Mouse (Mus musculus) hindbrain, embryonic 13.5 days (tissue): ENCODE data around the gene Klf12. TPM values are rescaled to one million over a fixed set of nuclear protein-coding genes. Genes with fewer than 3 reads are reported as not detected.

ENCODE experiments used
- ATAC-seq: fragments of 200-750 bp; cut with Nextera tagmentation; 2 replicates; pipeline ENCODE4 v1.8.0; 2017; ENCODE audit warnings: moderate TSS enrichment; ENCODE audit not compliant: low FRiP score
- H3K27ac ChIP-seq: fragments of 300-500 bp; sonication (generic); 2 replicates; pipeline ENCODE4 v1.5.1; 2015; ENCODE audit warnings: inconsistent platforms, mild to moderate bottlenecking, moderate library complexity
- H3K27me3 ChIP-seq: fragments of 300-500 bp; sonication (generic); 2 replicates; pipeline ENCODE4 v1.6.1; 2015; ENCODE audit warnings: mild to moderate bottlenecking, inconsistent platforms
- H3K36me3 ChIP-seq: fragments of 300-500 bp; sonication (generic); 2 replicates; pipeline ENCODE4 v1.6.1; 2015; ENCODE audit warnings: mild to moderate bottlenecking, inconsistent platforms
- H3K4me1 ChIP-seq: fragments of 300-500 bp; sonication (generic); replicated peaks from 2 replicates; pipeline ENCODE4 v1.6.1; 2015; ENCODE audit warnings: inconsistent platforms
- H3K4me2 ChIP-seq: fragments of 300-500 bp; sonication (generic); 2 replicates; pipeline ENCODE4 v1.6.1; 2015; ENCODE audit warnings: inconsistent platforms, mild to moderate bottlenecking, moderate library complexity
- H3K4me3 ChIP-seq: fragments of 300-500 bp; sonication (generic); 2 replicates; pipeline ENCODE4 v1.5.1; 2015; ENCODE audit warnings: mild to moderate bottlenecking, inconsistent platforms
- H3K9ac ChIP-seq: fragments of 300-500 bp; sonication (generic); 2 replicates; pipeline ENCODE4 v1.6.1; 2015; ENCODE audit warnings: mild to moderate bottlenecking, inconsistent platforms
- H3K9me3 ChIP-seq: fragments of 300-500 bp; sonication (generic); 2 replicates; pipeline ENCODE4 v1.6.1; 2016; ENCODE audit warnings: inconsistent platforms
- WGBS: fragments of 180-500 bp; shearing (Covaris S2); methylation state at CpG from one replicate; pipeline ENCODE4 v1.1.7; 2015; 5-methylcytosine and 5-hydroxymethylcytosine counted together
- polyA plus RNA-seq: library from polyadenylated mRNA; unstranded; fragments of >200 nt; fragmentation: Nextera tagmentation; extraction: Ambion mirVana; gene quantifications from 2 replicates; pipeline ENCODE4 v1.2.1, GENCODE M21; 2015

Klf12 gene
- 42.8 and 49.0 TPM in 2 replicates for polyA plus RNA-seq

DNA sequence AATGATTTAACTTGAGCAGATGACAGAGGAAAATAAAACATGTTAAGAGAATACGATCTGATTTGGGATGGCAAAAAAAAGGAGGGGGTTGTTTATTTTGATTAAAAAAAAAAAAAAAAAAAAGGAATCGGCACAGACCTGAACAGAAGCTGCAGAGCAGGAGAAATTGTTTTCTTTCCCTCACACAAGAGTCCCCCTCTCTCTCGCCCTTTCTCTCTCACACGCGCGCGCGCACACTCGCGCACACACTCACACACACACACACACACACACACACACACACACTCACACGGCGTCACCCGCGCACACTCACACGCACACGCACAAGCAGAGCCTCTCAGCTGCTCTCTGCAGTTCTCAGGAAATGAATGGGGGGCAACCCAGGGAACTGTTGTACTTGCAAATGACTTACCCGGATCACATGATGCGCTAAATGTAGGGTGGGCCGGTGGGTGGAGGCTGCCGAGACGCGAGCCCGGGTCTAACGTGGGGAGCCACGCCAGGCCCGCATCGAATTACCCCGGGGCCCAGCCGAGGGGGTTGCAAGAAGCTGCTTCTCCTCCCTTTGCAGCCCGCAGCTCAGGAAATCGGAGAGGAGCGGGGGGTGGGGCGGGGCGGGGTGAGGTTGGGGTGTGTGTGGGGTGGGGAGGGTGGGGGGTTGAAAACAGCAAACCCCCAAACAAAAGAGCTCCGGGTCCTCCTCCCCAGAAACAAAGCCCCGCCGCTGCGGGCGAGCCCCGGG, at the start of gene Klf12:
Gene Klf12 (minus strand): TSS at position 561 of the 742 bp plus-strand sequence.
- under 1% methylated on average over 40 of the region's 40 CpGs for WGBS

DNA sequence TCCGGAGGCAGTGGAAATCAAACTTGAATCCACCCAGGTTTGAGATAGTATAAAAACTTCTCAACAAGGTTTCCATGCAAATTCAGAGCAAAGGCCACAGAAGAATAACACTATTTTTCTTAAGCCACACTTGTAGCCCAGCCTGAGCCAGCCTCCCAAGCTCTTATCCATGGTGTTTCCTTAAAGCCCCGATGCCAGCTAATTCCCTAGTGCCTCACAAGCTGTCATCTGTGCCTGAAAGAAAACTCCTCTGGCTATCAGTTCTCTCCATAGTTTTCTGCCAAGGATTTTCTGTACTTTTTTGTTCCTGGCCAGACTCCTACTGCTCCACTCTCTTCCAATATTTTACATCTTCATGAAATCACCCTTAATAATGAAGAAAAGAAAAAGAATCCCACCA, 48.9 kb upstream of the Klf12 start:
- Histone ChIP-seq H3K27ac (no peak overlapping the region), H3K9ac (no peak overlapping the region), H3K4me3 (no peak overlapping the region), H3K36me3 (no peaks in the 10 kb centered on the region), H3K27me3 (no peaks in the 10 kb centered on the region), H3K4me1 (no peaks in the 10 kb centered on the region), H3K4me2 (no peak overlapping the region), H3K9me3 (0 out of 2 replicates have a peak, but pooled peaks cover 3% of the 10 kb centered on the region)
- no peak for ATAC-seq
- WGBS, result 77% methylated on average over 2 of the region's 2 CpGs

More for the DNA sequence above, at the start of gene Klf12:
- Histone ChIP-seq H3K4me1 (peaks cover 34% of the 10 kb centered on the region), H3K4me2 (peak within 1 kb of the TSS; percentile 92), H3K9ac (peak within 1 kb of the TSS; percentile 89), H3K27ac (peak within 1 kb of the TSS; percentile 97), H3K4me3 (peak within 1 kb of the TSS; percentile 69), H3K36me3 (no peaks in the 10 kb centered on the region), H3K9me3 (peaks cover 7% of the 10 kb centered on the region), H3K27me3 (no peaks in the 10 kb centered on the region)
- ATAC-seq, result peak; percentile 88

DNA sequence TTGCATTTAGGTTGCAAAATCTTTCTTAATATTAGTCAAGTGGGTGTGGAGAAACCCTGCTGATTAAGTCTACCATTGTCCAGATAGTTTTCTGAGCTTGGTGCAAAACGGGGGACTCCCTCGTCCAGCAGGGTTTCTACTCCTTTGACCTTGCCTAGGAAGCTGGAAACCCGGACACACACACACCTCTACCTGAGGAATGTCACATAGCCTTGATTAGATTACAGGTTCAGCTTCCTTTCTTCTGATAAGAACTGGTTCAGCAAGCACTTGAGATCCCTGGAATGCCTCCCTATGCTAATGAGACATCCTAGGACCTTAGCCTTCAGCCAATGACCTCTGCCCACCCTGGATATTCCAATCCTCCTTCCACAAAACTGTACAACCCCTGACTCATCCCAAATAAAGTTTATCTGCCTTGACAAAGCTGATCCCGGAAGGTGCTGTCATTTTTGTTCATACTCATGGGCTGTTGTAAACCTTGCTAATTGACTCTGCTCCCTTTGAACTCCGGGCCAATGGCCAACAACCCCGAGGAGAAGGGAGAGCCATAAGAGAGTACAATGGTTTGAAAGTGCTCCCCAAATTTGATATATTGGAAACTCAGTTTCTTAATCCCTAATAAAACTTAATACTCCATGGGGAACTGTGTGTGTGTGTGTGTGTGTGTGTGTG, 44.3 kb upstream of the Klf12 start:
- 81% methylated on average over 6 of the region's 6 CpGs for WGBS
- Histone ChIP-seq H3K9me3 (0 out of 2 replicates have a peak, but pooled peaks cover 3% of the 10 kb centered on the region), H3K4me2 (no peak overlapping the region), H3K9ac (no peak overlapping the region), H3K36me3 (no peaks in the 10 kb centered on the region), H3K4me3 (no peak overlapping the region), H3K27ac (no peak overlapping the region), H3K27me3 (no peaks in the 10 kb centered on the region), H3K4me1 (no peaks in the 10 kb centered on the region)
- no peak for ATAC-seq

DNA sequence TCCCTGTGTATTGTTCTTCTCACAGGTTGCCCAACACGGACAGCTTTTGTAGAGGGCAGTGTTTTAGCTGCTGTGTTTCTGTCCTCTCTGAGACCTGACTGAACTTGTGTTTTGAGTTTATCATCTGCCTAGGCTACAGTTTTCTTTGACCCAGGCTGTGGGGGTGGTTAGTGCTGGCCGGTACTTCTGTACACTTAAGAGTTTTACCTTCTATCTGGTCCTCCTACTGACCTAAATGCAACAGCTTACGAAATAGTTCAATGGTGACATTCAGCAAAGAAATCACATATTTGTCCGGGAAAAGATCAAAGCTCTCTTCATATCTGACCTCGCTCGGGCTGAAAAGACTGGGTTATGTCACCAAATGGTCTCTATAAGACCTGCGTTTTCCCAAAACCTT, 39.8 kb upstream of the Klf12 start:
- no peak for ATAC-seq
- H3K4me2 ChIP-seq, result no peak overlapping the region
- H3K4me3 ChIP-seq, result no peak overlapping the region
- H3K9me3 ChIP-seq, result peaks cover 8% of the 10 kb centered on the region; the same call in 1 of the 2 replicates
- H3K27ac ChIP-seq, result no peak overlapping the region
- H3K27me3 ChIP-seq, result no peaks in the 10 kb centered on the region
- no peak overlapping the region for H3K9ac ChIP-seq
- no peaks in the 10 kb centered on the region for H3K36me3 ChIP-seq
- H3K4me1 ChIP-seq, result no peaks in the 10 kb centered on the region
- 91% methylated on average over 7 of the region's 7 CpGs for WGBS

DNA sequence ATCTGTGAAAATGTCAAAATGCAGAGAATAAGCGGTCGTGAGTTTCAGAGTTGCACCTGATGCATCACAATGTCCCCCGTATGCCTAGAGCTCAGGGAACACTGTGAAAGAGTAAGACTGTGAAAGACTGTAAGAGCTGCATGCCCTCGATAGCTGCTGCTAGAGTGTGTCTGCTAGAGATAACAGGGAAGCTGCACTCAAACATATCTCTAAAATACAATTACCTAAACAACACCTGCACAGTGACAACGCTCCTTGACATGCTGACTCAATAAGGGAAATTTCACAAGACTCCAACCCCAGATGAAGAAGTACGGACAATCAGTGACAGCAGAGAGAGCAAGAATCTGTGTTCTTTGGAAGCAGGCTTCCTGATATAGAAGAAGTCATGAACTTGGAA, 37.5 kb upstream of the Klf12 start:
- 97% methylated on average over 6 of the region's 6 CpGs for WGBS
- Histone ChIP-seq H3K27me3 (no peaks in the 10 kb centered on the region), H3K36me3 (no peaks in the 10 kb centered on the region), H3K9ac (no peak overlapping the region), H3K4me2 (no peak overlapping the region), H3K27ac (no peak overlapping the region), H3K4me1 (no peaks in the 10 kb centered on the region), H3K4me3 (no peak overlapping the region), H3K9me3 (peaks cover 8% of the 10 kb centered on the region; the same call in 1 of the 2 replicates)
- no peak for ATAC-seq

DNA sequence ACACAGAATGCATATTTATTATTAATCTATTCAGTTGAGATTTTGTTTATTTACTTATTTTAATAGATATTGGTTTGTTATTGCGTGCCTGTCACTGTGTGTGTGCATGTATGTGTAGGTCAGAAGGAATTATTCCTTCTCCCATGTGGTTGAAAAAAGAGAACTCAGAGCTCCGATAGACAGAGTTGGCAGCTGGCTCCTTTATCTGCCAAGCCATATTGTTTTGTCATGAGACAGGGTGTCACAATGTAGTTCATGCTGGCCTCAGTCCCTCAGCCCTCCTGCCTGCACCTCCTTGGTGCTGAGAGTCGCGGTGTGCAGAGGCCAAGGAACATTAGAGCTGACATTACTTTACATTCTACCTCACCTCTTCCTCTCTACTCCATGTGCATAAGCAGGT, 32.3 kb upstream of the Klf12 start:
- Histone ChIP-seq H3K36me3 (no peaks in the 10 kb centered on the region), H3K27me3 (no peaks in the 10 kb centered on the region), H3K27ac (no peak overlapping the region), H3K4me2 (no peak overlapping the region), H3K9ac (no peak overlapping the region), H3K4me1 (no peaks in the 10 kb centered on the region), H3K4me3 (no peak overlapping the region), H3K9me3 (no peaks in the 10 kb centered on the region)
- 77% methylated on average over 4 of the region's 4 CpGs for WGBS
- no peak for ATAC-seq

DNA sequence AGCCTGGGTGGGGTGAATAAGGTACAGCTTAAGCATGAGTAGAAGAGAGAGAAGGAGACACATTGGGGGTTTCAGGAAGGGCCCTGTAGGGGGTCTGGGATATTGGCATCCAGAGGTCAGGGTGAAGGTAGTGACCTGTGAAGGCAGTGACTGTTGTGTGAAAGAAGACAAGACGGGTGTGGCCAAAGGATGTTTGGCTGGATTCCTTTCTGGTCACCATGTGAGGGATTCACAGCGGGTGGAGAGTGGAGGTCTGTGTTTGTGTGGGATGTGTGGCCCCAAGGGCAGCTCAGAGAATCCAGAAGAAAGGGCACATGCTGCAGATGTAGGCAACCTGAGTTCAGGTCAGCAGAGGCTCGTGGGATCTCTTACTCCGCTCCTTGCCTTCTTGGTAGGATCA, 29.6 kb upstream of the Klf12 start:
- H3K9ac ChIP-seq, result no peak overlapping the region
- WGBS, result 56% methylated on average over 4 of the region's 4 CpGs
- no peak for ATAC-seq
- no peaks in the 10 kb centered on the region for H3K9me3 ChIP-seq
- H3K27ac ChIP-seq, result no peak overlapping the region
- H3K4me3 ChIP-seq, result no peak overlapping the region
- H3K4me2 ChIP-seq, result no peak overlapping the region
- H3K27me3 ChIP-seq, result no peaks in the 10 kb centered on the region
- no peaks in the 10 kb centered on the region for H3K4me1 ChIP-seq
- no peaks in the 10 kb centered on the region for H3K36me3 ChIP-seq

DNA sequence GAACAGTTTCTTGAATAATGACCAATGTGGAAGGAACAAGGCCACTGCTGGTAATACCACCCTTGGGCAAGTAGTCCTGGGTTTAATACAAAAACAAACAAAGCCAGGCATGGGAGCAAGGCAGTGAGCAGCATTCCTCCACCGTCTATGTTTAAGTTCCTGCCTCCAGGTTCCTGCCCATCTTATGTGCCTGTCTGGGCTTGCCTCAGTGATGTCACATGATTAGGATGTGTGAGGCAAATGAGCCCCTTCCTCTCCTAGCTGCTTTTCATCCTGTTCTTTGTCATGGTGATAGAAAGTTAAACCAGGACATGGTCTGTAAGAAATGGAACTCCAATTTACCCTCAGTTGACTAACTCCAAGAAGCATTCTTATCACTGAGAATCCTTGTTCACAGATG, 16.4 kb upstream of the Klf12 start:
- Histone ChIP-seq H3K4me2 (no peak overlapping the region), H3K27ac (no peak overlapping the region)
- WGBS, result 82% methylated on average over 1 of the region's 1 CpGs

DNA sequence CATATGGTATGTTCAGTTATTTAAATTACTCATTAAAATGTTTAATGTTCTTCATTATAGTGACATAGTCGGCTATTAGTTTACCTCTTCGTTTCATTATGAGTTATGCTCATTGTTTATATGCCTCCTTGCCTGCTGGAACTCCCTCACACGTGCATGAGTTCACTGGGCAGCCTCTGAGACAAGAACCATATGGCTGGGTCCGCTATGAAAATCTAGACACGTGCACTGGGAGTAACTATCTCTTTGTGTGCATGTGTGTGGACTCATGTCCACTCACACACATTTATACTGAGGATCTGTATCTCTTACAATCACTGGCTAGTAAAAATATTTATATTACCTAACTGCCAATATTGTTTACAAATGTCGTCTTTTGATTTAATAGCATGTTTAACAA, 14.4 kb upstream of the Klf12 start:
- H3K4me2 ChIP-seq, result no peak overlapping the region
- no peak for ATAC-seq

More for the DNA sequence above, 16.4 kb upstream of the Klf12 start:
- no peaks in the 10 kb centered on the region for H3K9me3 ChIP-seq
- no peaks in the 10 kb centered on the region for H3K4me1 ChIP-seq
- H3K36me3 ChIP-seq, result no peaks in the 10 kb centered on the region
- no peaks in the 10 kb centered on the region for H3K27me3 ChIP-seq
- no peak overlapping the region for H3K9ac ChIP-seq
- no peak for ATAC-seq
- H3K4me3 ChIP-seq, result no peak overlapping the region

DNA sequence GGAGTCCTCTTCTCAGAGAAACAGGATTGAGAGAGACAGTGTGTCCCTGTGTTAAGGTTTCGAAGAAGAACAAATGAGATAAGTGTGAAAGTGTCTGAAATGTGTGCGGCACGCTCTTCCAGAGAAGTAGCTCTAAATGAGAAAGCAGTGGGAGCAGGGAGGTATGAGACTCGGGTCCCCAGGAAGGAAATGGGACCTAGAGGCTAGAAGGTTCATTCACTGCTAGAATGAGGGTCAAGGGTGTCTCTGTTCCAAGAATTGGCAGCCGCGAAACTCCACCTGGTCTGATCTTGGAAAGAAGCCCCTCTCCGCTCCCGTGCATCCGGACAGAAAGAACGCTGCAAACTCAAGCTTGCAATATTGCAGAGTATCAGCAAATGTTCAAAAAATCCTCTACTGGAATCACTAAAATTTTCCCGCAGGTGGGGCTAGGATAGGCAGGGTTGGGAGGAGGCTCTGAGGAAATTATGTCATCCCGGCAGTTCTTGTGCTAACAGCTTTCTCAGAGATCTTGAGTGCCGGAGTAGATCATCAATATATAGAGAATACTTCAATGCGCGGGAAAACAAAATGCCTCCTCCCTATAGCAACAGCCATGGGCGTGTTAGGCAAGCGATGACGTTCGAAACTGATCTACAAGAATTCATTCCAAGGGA, 2.2 kb upstream of the Klf12 start:
- Histone ChIP-seq H3K9ac (peak overlapping the region; percentile 89), H3K4me3 (peak overlapping the region; percentile 69), H3K9me3 (no peaks in the 10 kb centered on the region), H3K4me1 (peaks cover 30% of the 10 kb centered on the region), H3K36me3 (no peaks in the 10 kb centered on the region), H3K27ac (peak overlapping the region; percentile 97), H3K4me2 (peak overlapping the region; percentile 92), H3K27me3 (no peaks in the 10 kb centered on the region)
- no peak for ATAC-seq
- WGBS, result 9% methylated on average over 19 of the region's 19 CpGs

More for the DNA sequence above, 14.4 kb upstream of the Klf12 start:
- Histone ChIP-seq H3K27me3 (no peaks in the 10 kb centered on the region), H3K36me3 (no peaks in the 10 kb centered on the region), H3K4me1 (no peaks in the 10 kb centered on the region), H3K4me3 (no peak overlapping the region), H3K9me3 (no peaks in the 10 kb centered on the region), H3K9ac (no peak overlapping the region), H3K27ac (no peak overlapping the region)
- whole genome bisulfite sequencing, result 77% methylated on average over 6 of the region's 6 CpGs

DNA sequence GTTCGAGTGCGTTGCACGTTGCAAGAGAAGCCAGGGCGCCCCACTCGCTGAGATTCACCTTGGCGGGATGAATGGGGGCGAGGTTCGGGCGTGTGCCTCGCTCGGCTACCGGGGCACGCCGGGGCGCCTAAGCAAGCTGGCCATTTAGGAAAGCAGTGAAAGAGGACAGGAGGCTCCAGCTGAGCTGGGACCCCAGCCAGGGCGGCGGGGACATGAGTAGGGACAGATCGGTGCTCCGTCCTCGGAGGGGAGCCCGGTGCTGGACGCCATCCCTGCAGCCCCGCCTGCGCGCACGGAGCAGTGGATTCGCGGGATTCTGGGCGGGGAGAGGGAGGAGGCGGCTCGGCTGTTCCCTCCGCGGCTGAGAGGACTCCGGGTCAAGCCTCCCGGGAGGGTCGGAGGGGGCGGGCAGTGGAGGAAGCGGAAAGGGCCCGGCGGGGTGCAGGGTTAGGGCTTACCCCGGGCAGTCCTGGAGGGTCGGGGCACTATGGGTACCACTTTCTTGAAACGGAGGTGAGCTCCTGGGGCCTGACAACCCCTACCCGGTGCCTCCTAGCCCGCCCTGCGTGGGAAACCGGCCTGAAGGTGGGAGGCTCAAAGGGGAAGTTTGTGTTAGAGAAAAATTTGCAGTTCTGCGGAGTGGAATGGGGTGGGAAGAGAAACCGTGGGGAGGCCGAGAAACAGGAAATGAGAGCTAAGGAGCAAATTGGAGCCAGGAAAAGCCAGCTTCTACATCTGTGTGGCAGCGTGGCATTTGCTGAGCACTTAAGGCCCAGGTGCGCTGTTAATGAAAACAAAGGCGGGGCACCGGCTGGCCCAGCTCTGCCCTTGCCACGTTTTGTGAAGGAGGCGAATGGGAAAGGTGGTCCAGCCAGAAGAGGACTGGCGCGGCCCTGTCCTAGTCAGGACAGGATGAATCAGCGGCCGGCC, 1.4 kb upstream of the Klf12 start:
- Histone ChIP-seq H3K9ac (peak overlapping the region; percentile 89), H3K4me2 (peak overlapping the region; percentile 92), H3K27ac (peak overlapping the region; percentile 97), H3K4me1 (peaks cover 34% of the 10 kb centered on the region), H3K27me3 (no peaks in the 10 kb centered on the region), H3K9me3 (no peaks in the 10 kb centered on the region), H3K36me3 (no peaks in the 10 kb centered on the region), H3K4me3 (peak overlapping the region; percentile 69)
- WGBS, result under 1% methylated on average over 60 of the region's 60 CpGs
- ATAC-seq, result peak; percentile 53
